Mouse (Mus musculus): ENCODE measurements around the gene Zfr. TPM values are rescaled to one million over a fixed set of nuclear protein-coding genes. Genes with fewer than 3 reads are reported as not detected.
"Not testable (repeated sequence)": the region's sequence is repeated elsewhere in the genome, so short reads cannot be mapped to it uniquely, and the experiment has no call there.

The Zfr gene
- total RNA-seq, 2 experiments from 2014 or later, result 353 to 361 TPM

DNA sequence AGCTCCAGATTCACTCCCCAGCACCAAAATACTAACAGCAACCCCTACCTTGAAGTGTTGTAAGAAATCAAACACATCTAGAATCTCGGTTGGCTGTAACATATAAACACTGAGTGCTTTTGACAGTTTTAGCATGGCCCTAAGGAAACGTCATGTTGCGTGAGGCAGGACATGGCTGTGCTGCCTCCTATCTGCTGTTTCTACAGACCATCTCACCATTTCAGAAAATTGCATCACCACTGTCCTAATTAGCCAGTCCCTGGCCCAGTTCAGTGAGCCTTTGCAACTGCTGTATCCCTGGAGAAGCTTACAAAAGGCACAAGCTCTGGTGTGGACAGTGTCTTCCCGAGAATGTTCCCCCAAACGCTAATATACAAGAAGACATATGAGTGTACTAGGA, 16.7 kb upstream of the Zfr start:
- DNase-seq (ENCODE audit: low spot score in 2 of 2), result no peak
- intact Hi-C loops (cut with DNase I), result no loop called here

DNA sequence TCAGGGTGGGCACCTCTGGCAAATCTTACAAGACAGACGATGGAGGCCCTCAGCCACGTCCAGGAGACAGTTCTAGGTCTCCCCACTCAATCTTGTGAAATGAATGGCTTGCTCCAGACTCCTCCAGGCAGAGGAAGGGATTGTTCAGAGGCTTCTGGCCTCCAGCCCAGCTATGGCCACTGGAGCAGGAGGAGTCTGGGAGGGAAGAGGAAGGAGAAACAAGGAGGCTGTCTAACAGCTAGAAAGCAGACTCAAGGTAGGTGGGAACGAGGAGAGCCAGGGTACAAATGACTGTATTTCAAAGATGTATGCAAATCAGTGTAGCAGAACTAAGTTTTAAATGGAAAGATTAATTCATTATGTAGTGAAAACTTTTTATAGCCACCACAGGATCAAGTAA, 13.9 kb upstream of the Zfr start:
- DNase-seq (ENCODE audit: low spot score in 2 of 2), result peak in 1 of 2 experiments; percentile 73
- intact Hi-C loops (cut with DNase I), result no loop called here

DNA sequence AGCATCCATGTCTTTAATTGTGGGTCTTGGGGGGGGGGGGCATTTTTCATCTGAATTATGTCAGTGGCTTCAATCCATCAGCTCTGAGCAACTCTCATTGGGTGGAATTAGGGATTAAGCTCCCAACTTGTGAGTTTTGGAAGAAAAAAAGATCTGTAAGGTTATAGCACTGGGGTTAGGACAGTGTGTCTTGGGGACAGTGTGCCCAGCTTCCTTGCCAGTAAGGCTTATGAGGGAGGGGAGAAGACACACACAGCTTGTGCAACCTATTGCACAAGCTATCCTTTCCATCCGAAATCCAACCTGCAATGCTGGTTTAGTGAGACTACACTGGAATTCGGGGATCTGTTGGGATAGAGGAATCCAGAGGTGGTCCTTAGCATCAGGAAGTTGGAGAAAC, 12.8 kb upstream of the Zfr start:
- DNase-seq (ENCODE audit: low spot score in 2 of 2), result no peak
- intact Hi-C loops (cut with DNase I), result loop anchor here (5.0 kb wide), 1 partner anchor 123 kb away; no protein-coding TSS in a partner anchor

DNA sequence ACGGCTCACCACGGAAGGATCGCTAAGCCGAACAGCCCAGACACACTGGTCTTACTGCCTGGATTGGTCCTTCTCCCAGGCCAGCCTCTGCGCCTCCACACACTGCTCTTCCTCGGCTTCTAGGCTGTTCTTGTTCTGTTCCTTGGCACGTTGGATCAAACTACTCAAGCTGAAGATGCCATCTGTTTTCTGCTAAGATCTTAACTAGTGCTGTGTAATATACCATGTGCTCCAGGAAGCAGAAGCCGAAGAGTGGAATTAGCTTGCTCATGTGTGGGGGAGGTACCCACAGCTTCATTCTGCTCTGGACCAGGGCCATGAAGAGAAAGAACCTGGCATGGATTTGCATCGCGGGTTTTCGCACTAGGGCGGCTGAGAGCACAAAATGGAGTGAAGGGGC, 11.2 kb upstream of the Zfr start:
- intact Hi-C loops (cut with DNase I), result loop anchor here (5.0 kb wide), 1 partner anchor 124 kb away; no protein-coding TSS in a partner anchor
- DNase-seq (ENCODE audit: low spot score in 2 of 2), result peak; percentile 62 to 95

DNA sequence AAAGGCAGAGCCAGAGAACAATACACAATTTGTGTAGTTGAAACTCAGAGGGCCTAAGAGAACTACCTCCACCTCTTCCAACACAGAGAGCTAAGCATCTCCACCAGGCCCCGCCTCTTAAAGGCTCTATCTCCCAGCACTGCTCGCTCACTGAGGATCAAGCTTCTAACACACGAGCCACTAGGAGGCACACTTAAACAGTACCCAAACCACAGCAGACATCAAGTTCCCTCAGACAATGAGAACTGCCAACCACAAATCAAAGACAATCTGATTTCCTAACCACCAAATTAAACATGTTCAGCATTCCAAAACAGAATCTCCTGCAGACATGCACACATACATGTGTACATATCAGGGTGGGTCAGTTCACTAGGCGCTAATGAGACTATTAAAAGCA, 9.4 kb upstream of the Zfr start:
- intact Hi-C loops (cut with DNase I), result loop anchor here (5.0 kb wide), 1 partner anchor 126 kb away; no protein-coding TSS in a partner anchor
- DNase-seq (ENCODE audit: low spot score in 2 of 2), result no peak

DNA sequence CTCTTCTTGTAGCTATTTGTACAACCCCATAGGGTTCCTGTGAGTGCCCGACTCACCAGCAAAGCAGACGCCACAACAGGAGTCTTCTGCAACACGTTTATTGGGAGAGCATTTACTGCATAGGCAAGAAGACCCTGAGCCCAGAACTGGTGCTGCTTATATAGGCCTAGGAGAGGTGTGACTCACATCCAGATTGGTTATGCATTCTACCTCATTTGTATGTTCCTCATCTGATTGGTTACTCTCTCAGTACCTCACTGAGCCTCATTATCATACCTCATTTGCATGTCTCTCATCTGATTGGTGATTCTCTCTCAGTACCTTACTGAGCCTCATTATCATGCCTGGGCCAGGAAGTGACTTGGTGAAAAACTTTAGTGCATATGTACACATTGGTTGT, 8.7 kb upstream of the Zfr start:
- DNase-seq (ENCODE audit: low spot score in 2 of 2), result not testable (repeated sequence)
- intact Hi-C loops (cut with DNase I), result loop anchor here (5.0 kb wide), 1 partner anchor 127 kb away; no protein-coding TSS in a partner anchor

DNA sequence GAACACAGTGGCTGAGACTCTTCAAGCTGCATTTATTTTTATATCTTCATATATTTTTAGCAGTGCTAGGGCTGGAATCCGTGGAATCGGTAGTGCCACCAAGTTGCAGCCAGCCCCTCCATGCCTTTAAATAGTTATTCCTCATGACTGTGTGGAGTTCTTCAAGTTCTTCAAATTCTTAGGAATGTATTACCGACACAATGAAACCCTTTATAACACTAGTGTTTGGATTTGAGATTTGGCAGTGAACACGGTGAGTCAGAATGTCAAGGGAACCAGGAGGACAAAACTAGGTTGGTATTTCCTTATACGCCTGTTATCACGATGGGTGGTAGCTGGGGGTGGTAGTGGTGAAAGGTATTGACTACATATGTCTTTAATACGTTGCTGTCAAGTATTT, 6.4 kb upstream of the Zfr start:
- intact Hi-C loops (cut with DNase I), result loop anchor here (10.0 kb wide), 1 partner anchor 716 kb away; the partner anchor contains the start of gene Tars

DNA sequence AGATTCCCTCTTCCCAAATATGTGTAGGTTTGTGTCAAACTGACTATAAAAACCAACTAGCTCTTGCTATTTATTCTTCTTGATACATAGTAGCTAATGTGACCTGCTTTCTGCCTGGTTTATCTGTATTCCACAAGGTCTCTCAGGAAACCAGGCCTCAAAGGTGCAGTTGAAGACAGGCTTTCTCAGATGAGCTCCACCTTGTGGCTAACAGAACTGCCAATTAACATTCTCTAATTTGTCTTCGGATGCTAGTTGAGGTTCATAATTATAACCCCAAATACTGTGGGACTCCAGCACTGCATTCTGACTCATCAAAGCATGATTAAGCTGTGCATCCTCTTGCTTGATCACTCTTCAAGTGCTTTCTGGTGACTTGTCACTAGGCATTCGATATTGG, 4.2 kb upstream of the Zfr start:
- DNase-seq (ENCODE audit: low spot score in 2 of 2), result peak in 1 of 2 experiments; percentile 73
- intact Hi-C loops (cut with DNase I), result loop anchor here (2.0 to 10.0 kb wide), 2 partner anchors 21 to 719 kb away; partner anchors contain the start of gene Tars

More for the DNA sequence above, 6.4 kb upstream of the Zfr start:
- DNase-seq (ENCODE audit: low spot score in 2 of 2), result peak in 1 of 2 experiments; percentile 43

DNA sequence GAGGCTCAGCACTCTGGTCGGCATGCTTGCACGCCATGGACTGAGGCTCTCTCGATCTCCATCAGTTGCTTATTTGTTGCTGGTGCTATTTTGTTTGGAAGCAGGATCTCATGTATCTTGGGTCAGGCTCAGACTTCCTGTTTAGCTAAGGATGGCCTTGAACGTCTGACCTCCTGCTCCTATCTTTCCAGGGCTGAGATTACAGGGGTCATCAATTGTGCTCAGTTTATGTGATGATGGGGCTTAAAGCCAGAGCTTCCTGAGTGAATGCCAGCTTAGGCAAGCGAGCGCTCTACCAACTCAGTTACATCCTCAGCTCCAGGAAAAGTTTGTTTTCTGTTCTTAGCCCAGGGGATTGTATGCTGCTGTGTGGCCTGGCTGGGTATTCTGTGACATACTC, 3.1 kb upstream of the Zfr start:
- no peak for DNase-seq (ENCODE audit: low spot score in 2 of 2)
- intact Hi-C loops (cut with DNase I), result loop anchor here (10.0 kb wide), 1 partner anchor 720 kb away; the partner anchor contains the start of gene Tars

DNA sequence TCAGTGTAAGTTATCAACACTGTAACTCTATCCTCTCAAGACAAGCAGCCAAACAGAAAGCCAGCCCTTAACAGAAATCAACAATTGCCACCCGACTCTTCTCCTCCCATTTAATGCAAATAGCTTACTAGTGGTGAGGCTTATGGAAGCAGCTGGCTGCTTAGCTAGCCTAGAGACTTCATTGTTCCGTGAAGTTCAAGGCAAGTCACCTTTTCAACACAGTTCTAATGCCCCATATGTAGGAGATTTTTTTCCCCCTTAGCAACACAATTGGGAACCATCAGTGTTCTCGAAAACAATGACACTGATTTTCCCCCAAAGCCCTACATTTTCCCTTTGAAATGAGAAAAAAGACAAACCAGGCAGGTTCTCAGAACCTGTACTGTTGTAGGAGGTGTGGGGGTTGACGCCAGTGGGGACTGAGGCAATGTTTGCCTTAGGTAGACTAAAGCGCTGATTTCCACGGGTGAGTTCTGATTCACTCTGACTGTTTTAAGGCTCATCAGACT, 1.9 kb upstream of the Zfr start:
- intact Hi-C loops (cut with DNase I), result loop anchor here (5.0 to 10.0 kb wide), 2 partner anchors 118 to 721 kb away; partner anchors contain the start of genes Sub1 and Tars
- no peak for DNase-seq (ENCODE audit: low spot score in 2 of 2)

DNA sequence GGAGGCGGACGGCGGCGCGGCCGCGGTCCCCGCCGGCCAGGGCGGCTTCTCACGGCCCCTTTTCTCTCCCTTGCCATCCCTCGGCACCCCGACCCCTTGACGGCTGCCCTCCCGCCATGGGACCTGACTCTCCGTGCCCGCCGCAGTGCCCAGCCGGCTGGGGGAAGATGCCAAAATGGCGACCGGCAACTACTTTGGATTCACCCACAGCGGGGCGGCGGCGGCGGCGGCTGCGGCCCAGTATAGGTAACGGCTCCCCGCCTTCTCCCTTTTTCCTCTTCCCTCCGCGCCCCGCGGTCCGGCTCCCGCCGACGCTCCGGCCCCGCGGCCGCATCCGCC, 431 bp downstream of the Zfr start:
- intact Hi-C loops (cut with DNase I), result loop anchor here (5.0 to 10.0 kb wide), 2 partner anchors 121 to 723 kb away; partner anchors contain the start of genes Sub1 and Tars
- peak in 1 of 2 experiments; percentile 43 for DNase-seq (ENCODE audit: low spot score in 2 of 2)

DNA sequence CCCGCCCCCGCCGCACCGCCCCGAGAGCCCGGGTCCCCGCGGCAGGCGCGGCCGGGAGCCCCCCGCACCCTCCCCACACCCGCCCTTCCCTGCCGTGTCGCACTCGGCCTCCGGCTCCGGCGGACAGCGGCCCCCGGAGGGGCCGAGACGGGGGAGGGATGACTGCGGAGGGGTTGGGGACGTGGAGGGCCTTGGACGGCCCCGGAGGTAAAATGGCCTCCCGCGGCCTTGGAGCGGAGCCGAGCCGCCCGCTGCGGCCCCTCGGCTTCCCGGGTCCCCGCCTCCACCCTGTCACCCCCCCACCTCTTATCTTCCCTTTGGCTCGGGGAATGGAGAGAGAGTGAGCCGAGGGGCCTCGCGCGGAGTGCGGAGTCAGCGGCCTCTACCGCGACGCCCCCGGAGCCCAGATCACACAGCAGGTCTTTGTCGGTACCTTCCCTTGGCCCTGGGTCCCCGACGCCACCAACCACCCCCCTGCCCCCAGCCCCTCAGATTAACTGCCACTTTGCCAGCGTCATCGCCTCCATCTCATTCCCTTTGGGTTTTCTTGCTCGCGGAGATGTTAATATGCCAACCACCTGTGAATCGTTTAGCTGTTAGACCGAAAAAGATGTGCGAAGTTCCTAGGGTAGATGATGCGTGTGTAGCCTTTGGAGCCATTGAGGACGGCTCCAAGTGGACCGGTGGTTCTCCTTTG, 949 bp downstream of the Zfr start:
- intact Hi-C loops (cut with DNase I), result loop anchor here (5.0 to 10.0 kb wide), 2 partner anchors 121 to 724 kb away; partner anchors contain the start of genes Sub1 and Tars
- no peak for DNase-seq (ENCODE audit: low spot score in 2 of 2)

DNA sequence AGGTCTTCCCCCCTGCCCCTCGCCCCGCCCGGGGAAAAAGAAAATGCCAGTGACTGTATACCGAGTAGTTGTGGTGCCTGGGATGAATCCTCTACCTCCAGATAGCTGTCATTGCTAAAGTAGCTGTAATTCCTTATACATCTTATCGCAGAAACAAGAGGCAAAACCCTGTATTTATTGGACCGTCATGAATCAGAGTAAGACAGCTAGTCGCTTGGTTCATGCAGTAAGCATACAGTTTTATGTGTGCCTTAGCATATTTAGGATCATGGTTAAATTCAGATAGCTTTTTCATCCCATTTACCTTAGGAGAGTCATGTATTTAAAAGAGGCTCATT, 1.5 kb downstream of the Zfr start:
- intact Hi-C loops (cut with DNase I), result loop anchor here (5.0 to 10.0 kb wide), 2 partner anchors 122 to 724 kb away; partner anchors contain the start of genes Sub1 and Tars
- no peak for DNase-seq (ENCODE audit: low spot score in 2 of 2)

DNA sequence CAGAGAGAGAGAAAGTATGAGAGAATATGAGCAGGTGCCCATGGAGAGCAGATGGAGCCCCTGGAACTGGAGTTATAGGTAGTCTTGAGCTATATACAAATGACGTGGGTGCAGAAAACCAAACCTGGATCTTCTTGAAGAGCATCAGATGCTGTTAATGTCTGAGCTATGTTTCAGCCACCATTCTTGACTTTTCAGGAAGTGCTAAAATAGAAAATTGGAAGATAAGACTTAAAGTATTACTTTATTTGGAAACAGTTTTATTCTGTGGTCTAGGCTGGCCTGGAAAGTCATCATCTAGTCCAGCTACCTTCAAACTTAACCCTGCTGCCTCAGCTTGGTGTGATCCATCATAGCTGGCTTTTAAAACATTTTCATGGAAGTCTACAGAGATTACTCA, 7.3 kb downstream of the Zfr start:
- DNase-seq (ENCODE audit: low spot score in 2 of 2), result no peak
- intact Hi-C loops (cut with DNase I), result no loop called here

DNA sequence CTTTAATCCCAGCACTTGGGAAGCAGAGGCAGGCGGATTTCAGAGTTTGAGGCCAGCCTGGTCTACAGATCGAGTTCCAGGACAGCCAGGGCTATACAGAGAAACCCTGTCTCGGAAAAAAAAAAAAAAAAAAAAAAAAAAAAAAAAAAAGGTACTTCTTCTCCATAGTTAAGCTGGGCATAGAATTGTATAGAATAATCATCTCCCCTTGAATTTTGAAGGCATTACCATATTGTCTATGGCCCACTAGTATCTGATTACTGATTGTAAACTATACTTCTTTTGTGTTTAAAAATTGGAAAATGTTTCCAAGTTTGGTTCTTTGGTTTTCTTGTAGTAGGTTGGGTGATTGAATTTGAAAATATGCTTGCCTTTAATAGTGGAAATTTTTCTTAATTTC, 13.2 kb downstream of the Zfr start:
- DNase-seq (ENCODE audit: low spot score in 2 of 2); intact Hi-C loops (cut with DNase I): not testable (repeated sequence)

DNA sequence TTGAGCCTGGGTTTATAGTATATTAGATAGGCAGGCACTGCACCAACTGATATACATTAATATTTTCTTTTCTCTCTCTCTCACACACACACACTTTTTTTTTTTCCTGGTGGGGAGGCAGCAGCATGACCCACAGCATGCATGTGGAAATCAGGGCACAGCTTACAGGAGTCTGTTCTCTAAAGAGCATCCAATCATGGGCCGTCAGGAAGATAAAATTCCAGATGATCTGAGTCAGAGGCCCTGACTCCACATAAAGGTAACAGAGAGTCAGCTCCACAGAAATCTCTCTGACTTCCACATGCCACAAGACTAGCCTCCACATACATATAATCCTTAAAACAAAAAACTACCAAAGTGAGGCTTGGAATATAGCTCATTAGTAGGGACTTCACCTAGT, 16.9 kb downstream of the Zfr start:
- no peak for DNase-seq (ENCODE audit: low spot score in 2 of 2)
- intact Hi-C loops (cut with DNase I), result no loop called here

DNA sequence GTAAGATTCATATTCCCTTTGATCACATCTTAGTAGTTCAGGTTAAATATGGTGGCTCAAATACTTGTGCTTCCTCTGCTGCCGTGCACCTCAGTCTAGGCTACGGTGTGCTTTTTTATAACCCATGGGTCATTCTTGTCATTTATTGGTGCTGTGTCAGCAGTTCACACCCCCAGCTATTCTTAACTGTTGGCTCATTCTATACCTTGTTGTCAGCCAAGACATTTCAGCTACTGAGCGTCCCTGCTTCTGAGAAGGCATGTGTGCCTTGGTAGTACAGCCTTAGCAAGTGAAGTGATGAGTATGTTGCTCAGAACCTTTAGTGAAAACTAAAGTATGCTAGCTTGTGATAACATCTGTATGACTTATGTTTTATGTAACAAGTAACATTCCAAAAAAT, 17.7 kb downstream of the Zfr start:
- peak in 1 of 2 experiments; percentile 25 for DNase-seq (ENCODE audit: low spot score in 2 of 2)

DNA sequence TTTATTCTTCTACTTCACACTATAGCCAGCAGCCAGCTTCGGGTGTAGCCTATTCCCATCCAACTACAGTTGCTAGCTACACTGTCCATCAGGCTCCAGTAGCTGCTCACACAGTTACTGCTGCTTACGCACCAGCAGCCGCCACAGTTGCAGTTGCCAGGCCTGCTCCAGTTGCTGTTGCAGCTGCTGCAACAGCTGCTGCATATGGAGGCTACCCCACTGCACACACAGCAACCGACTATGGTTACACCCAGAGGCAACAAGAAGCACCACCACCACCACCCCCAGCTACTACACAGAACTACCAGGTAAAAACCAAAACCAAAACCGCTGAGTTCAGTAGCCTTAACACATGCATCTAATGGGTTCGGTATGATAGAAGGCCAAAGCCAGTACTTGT, 18.7 kb downstream of the Zfr start:
- no peak for DNase-seq (ENCODE audit: low spot score in 2 of 2)
- intact Hi-C loops (cut with DNase I), result no loop called here

More for the DNA sequence above, 17.7 kb downstream of the Zfr start:
- intact Hi-C loops (cut with DNase I), result no loop called here

DNA sequence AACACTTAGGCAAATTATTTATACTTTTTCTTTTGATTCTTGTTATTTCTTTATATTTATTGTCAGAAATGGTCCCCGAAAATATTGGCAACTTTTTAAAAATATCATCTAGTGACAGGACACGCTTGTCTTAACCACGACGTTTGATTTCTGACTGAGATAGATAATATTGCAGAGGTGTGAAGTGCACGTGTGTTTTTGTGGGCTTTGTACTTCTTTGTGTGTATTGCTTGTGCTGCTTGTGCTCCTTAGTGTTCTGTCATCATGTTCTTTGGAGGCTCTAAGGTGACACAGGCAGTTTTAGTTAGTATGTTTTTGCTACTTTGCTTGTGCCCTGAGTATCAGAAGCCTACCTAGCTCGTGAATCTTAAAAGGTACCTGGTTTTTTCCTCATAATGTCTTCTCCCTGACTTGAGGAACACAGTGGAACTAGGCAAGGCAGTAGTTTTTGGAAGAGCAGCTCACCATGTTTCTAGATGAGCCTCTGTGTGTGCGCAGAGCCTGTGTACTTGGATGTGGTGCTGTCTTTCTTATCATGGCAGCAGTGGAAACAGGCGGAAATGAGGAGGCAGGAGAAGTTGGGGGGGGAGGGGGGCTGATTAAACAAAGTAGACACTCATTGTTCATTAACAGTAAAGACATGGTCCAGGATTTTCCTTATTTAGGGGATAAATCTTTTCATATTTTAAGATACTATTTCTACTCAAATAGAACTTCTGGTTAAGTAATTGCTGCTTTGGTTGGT, 23.5 kb downstream of the Zfr start:
- no peak for DNase-seq (ENCODE audit: low spot score in 2 of 2)
- intact Hi-C loops (cut with DNase I), result no loop called here

DNA sequence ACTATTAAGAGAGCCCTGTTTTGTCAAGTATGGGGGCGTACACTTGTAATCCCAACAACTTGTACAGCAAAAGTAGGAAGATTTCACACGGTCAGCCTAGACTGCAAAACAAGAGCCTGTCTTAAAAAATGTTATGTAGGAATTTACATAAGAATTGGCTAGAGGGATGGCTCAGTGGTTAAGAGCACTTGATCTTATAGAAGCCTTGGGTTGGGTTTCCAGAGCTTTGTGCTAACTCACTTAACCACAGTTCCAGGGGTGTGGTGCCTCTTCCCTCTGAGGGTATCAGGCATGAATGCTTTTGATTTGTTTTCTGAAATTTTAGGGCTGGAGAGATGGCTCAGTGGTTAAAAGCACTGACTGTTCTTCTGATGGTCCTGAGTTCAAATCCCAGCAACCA, 29.8 kb downstream of the Zfr start:
- no peak for DNase-seq (ENCODE audit: low spot score in 2 of 2)
- intact Hi-C loops (cut with DNase I), result loop anchor here (5.0 kb wide), 1 partner anchor 55 kb away; no protein-coding TSS in a partner anchor
